Mouse (Mus musculus) ES-Bruce4 (cell line): ENCODE results near the gene Arhgap17. TPM values are rescaled to one million over a fixed set of nuclear protein-coding genes. Genes with fewer than 3 reads are reported as not detected.

Source experiments
- H3K27ac ChIP-seq: 2 replicates; pipeline ENCODE4 v1.5.1; 2012; ENCODE audit warnings: low read length, inconsistent platforms; ENCODE audit not compliant: insufficient read depth
- H3K27me3 ChIP-seq: 2 replicates; pipeline ENCODE4 v1.6.1; 2012; ENCODE audit warnings: mild to moderate bottlenecking, low read length, inconsistent platforms; ENCODE audit not compliant: control insufficient read depth, poor library complexity, insufficient read depth, severe bottlenecking
- H3K36me3 ChIP-seq: 2 replicates; pipeline ENCODE4 v1.6.1; 2012; ENCODE audit warnings: inconsistent platforms, mild to moderate bottlenecking, low read length, moderate library complexity; ENCODE audit not compliant: control insufficient read depth, poor library complexity, insufficient read depth, severe bottlenecking
- H3K4me1 ChIP-seq: one replicate; pipeline ENCODE4 v1.8.1; 2011; ENCODE audit warnings: low read length; ENCODE audit not compliant: control insufficient read depth, insufficient read depth
- H3K4me3 ChIP-seq: 2 replicates; pipeline ENCODE4 v1.5.1; 2011; ENCODE audit warnings: low read depth, mild to moderate bottlenecking, low read length
- H3K9ac ChIP-seq: 2 replicates; pipeline ENCODE4 v1.6.1; 2012; ENCODE audit warnings: low read depth, mild to moderate bottlenecking, inconsistent platforms; ENCODE audit not compliant: poor library complexity, severe bottlenecking
- H3K9me3 ChIP-seq: replicated peaks from 2 replicates; pipeline ENCODE4 v1.6.1; 2012; ENCODE audit warnings: mild to moderate bottlenecking, low read length, inconsistent platforms; ENCODE audit not compliant: control insufficient read depth, poor library complexity, insufficient read depth, severe bottlenecking
- CTCF ChIP-seq: IDR thresholded peaks from one replicate; pipeline ENCODE4 v1.8.1; 2011; ENCODE audit warnings: low read depth, low read length
- EP300 ChIP-seq: IDR thresholded peaks from 2 replicates; pipeline ENCODE4 v1.6.1; 2011; ENCODE audit warnings: low read depth, low read length; ENCODE audit not compliant: insufficient read depth
- POLR2A ChIP-seq: IDR thresholded peaks from one replicate; pipeline ENCODE4 v1.8.1; 2011; ENCODE audit warnings: low read length; ENCODE audit not compliant: insufficient read depth
- polyA plus RNA-seq: library from polyadenylated mRNA; stranded (reverse); fragments of >200 nt; gene quantifications from 2 replicates; pipeline ENCODE4 v1.2.4, GENCODE M21; 2011; ENCODE audit warnings: low read depth; ENCODE audit not compliant: missing spikeins, insufficient read depth, insufficient read length

Arhgap17 gene
- polyA plus RNA-seq, 1 experiment = 38.2 TPM

GRCm38 (mm10) chr7:123367218-123368150 lies 2.2 kb downstream of the Arhgap17 start:
- Histone ChIP-seq H3K36me3 (no peaks in the 10 kb centered on the region), H3K4me1 (no peaks in the 10 kb centered on the region), H3K27ac (no peak overlapping the region), H3K27me3 (no peaks in the 10 kb centered on the region), H3K9me3 (no peaks in the 10 kb centered on the region), H3K4me3 (no peak overlapping the region), H3K9ac (no peak overlapping the region)
- TF ChIP-seq EP300 (no peak), POLR2A (no peak), CTCF (no peak)

- Histone ChIP-seq H3K27me3 (no peaks in the 10 kb centered on the region), H3K27ac (no peak overlapping the region), H3K9ac (no peak overlapping the region), H3K4me3 (no peak overlapping the region), H3K9me3 (no peaks in the 10 kb centered on the region), H3K4me1 (no peaks in the 10 kb centered on the region), H3K36me3 (no peaks in the 10 kb centered on the region)
- TF ChIP-seq POLR2A = no peak
- TF ChIP-seq CTCF = no peak
- TF ChIP-seq EP300 = no peak
These were observed 2.9 kb downstream of the Arhgap17 start for GRCm38 (mm10) chr7:123366806-123367205.

- Histone ChIP-seq H3K4me3 (no peak overlapping the region), H3K36me3 (no peaks in the 10 kb centered on the region), H3K27ac (no peak overlapping the region), H3K27me3 (no peaks in the 10 kb centered on the region), H3K4me1 (no peaks in the 10 kb centered on the region), H3K9ac (no peak overlapping the region), H3K9me3 (no peaks in the 10 kb centered on the region)
- TF ChIP-seq CTCF (no peak), POLR2A (no peak), EP300 (no peak)
These were observed 3.6 kb downstream of the Arhgap17 start for GRCm38 (mm10) chr7:123365876-123366741.

GRCm38 (mm10) chr7:123363971-123364370 lies 5.7 kb downstream of the Arhgap17 start:
- no peaks in the 10 kb centered on the region for H3K27me3 ChIP-seq
- H3K4me3 ChIP-seq = no peak overlapping the region
- H3K27ac ChIP-seq = no peak overlapping the region
- H3K9me3 ChIP-seq = no peaks in the 10 kb centered on the region
- no peaks in the 10 kb centered on the region for H3K4me1 ChIP-seq
- no peak overlapping the region for H3K9ac ChIP-seq
- no peaks in the 10 kb centered on the region for H3K36me3 ChIP-seq
- TF ChIP-seq CTCF (no peak), EP300 (no peak), POLR2A (no peak)

GRCm38 (mm10) chr7:123362806-123363205 lies 6.9 kb downstream of the Arhgap17 start:
- H3K9me3 ChIP-seq = no peaks in the 10 kb centered on the region
- no peak overlapping the region for H3K27ac ChIP-seq
- H3K4me1 ChIP-seq = no peaks in the 10 kb centered on the region
- H3K9ac ChIP-seq = no peak overlapping the region
- no peak for TF ChIP-seq CTCF
- no peak for TF ChIP-seq EP300
- TF ChIP-seq POLR2A = no peak
- H3K27me3 ChIP-seq = no peaks in the 10 kb centered on the region
- H3K4me3 ChIP-seq = no peak overlapping the region
- no peaks in the 10 kb centered on the region for H3K36me3 ChIP-seq
